ENCODE assay signal across 8 mouse cellular contexts in genomic region chr4:130045609-130046008, GRCm38 (mm10). TPM values are rescaled to one million over a fixed set of nuclear protein-coding genes. Genes with fewer than 3 reads are reported as not detected.
DNase-seq lines count a peak whose midpoint lies in the region; ATAC-seq lines count a peak whose summit lies in the region.

No protein-coding gene starts in this region.

- 18% methylated on average over 14 of the region's 14 CpGs for WGBS in neural tube, embryonic 11.5 days
- 26% methylated on average over 14 of the region's 14 CpGs for WGBS in kidney, embryonic 16.5 days
- 23% methylated on average over 14 of the region's 14 CpGs for WGBS in forebrain, embryonic 13.5 days

- H3K4me3 ChIP-seq in neural tube, embryonic 11.5 days (ENCODE audit: low read depth, low read length) = no peak overlapping the region
- H3K4me3 ChIP-seq in kidney, embryonic 16.5 days (ENCODE audit: low read length) = no peak overlapping the region
- H3K4me3 ChIP-seq in forebrain, embryonic 13.5 days = no peak overlapping the region

- peak; percentile 51 for DNase-seq in neural tube, embryonic 11.5 days (ENCODE audit: low spot score)
- no peak for DNase-seq in neural tube, embryonic 10.5 days (ENCODE audit: extremely low spot score, low spot score)
- peak; percentile 38 to 51 for DNase-seq in gastrocnemius, postnatal 4 days (ENCODE audit: low spot score in 2 of 2)
- DNase-seq in yolk sac, embryonic 10.5 days (ENCODE audit: low spot score) = peak; percentile 47
- DNase-seq in cerebellum, postnatal 25 days = no peak

- peaks cover 13% of the 10 kb centered on the region for H3K4me1 ChIP-seq in neural tube, embryonic 11.5 days (ENCODE audit: control insufficient read depth, insufficient read depth, low read length)
- peaks cover 40% of the 10 kb centered on the region for H3K4me1 ChIP-seq in kidney, embryonic 16.5 days (ENCODE audit: insufficient read depth, low read length)
- H3K4me1 ChIP-seq in forebrain, embryonic 13.5 days = peaks cover 32% of the 10 kb centered on the region

- H3K9me3 ChIP-seq in neural tube, embryonic 11.5 days (ENCODE audit: control insufficient read depth, low read length) = no peaks in the 10 kb centered on the region
- H3K9me3 ChIP-seq in kidney, embryonic 16.5 days (ENCODE audit: low read length) = no peaks in the 10 kb centered on the region
- H3K9me3 ChIP-seq in forebrain, embryonic 13.5 days (replicated peaks) = no peaks in the 10 kb centered on the region

- no peak overlapping the region for H3K27ac ChIP-seq in neural tube, embryonic 11.5 days (ENCODE audit: low read depth, low read length)
- peak overlapping the region; percentile 95 for H3K27ac ChIP-seq in kidney, embryonic 16.5 days (ENCODE audit: low read length)
- no peak overlapping the region for H3K27ac ChIP-seq in forebrain, embryonic 13.5 days

- H3K4me2 ChIP-seq in neural tube, embryonic 11.5 days (ENCODE audit: low read depth) = no peak overlapping the region
- H3K4me2 ChIP-seq in kidney, embryonic 16.5 days (replicated peaks; ENCODE audit: low read depth, low read length) = peak overlapping the region; percentile 10
- no peak overlapping the region for H3K4me2 ChIP-seq in forebrain, embryonic 13.5 days

- no peaks in the 10 kb centered on the region for H3K36me3 ChIP-seq in neural tube, embryonic 11.5 days (ENCODE audit: control insufficient read depth, insufficient read depth, low read length)
- H3K36me3 ChIP-seq in kidney, embryonic 16.5 days (ENCODE audit: insufficient read depth, low read length) = no peaks in the 10 kb centered on the region
- no peaks in the 10 kb centered on the region for H3K36me3 ChIP-seq in forebrain, embryonic 13.5 days (ENCODE audit: poor library complexity, severe bottlenecking)

- no peak overlapping the region for H3K9ac ChIP-seq in neural tube, embryonic 11.5 days (ENCODE audit: low read length)
- H3K9ac ChIP-seq in kidney, embryonic 16.5 days (replicated peaks; ENCODE audit: low read length) = peak overlapping the region; percentile 42
- H3K9ac ChIP-seq in forebrain, embryonic 13.5 days = no peak overlapping the region

- ATAC-seq in neural tube, embryonic 11.5 days (ENCODE audit: insufficient read depth, low FRiP score, low TSS enrichment) = no peak
- ATAC-seq in kidney, embryonic 16.5 days (ENCODE audit: low FRiP score, low TSS enrichment) = no peak
- ATAC-seq in megakaryocyte, adult 5-6 weeks (ENCODE audit: poor library complexity, severe bottlenecking) = peak; percentile 77
- no peak for ATAC-seq in forebrain, embryonic 13.5 days

- H3K27me3 ChIP-seq in neural tube, embryonic 11.5 days (ENCODE audit: control insufficient read depth, insufficient read depth, low read length) = no peaks in the 10 kb centered on the region
- H3K27me3 ChIP-seq in kidney, embryonic 16.5 days (ENCODE audit: insufficient read depth, low read length) = no peaks in the 10 kb centered on the region
- H3K27me3 ChIP-seq in forebrain, embryonic 13.5 days = peaks cover 27% of the 10 kb centered on the region

RNA-seq across cellular contexts. Expression of gene Col16a1, which starts 2.0 kb away (rescaled TPM):
- polyA plus RNA-seq in neural tube, embryonic 11.5 days (2014; fragmentation: Nextera tagmentation; extraction: Ambion mirVana) = 3.7 and 5.2 TPM in 2 replicates
- 100 to 1,000 TPM; 125 to 153 TPM for total RNA-seq in gastrocnemius, postnatal 4 days (2021)
- polyA plus RNA-seq in kidney, embryonic 16.5 days (2015; fragmentation: Nextera tagmentation; extraction: Ambion mirVana) = 41.2 and 48.8 TPM in 2 replicates
- total RNA-seq in megakaryocyte, adult 5-6 weeks (2015) = not detected in 2 replicates
- not detected in 2 replicates for total RNA-seq in megakaryocyte, adult 5-6 weeks (2017)
- 2.5 and 2.9 TPM in 2 replicates for polyA plus RNA-seq in forebrain, embryonic 13.5 days (2015; fragmentation: Nextera tagmentation; extraction: Ambion mirVana)

RNA-seq across cellular contexts. Expression of gene Pef1, which starts 56.7 kb away (rescaled TPM):
- polyA plus RNA-seq in neural tube, embryonic 11.5 days (2014; fragmentation: Nextera tagmentation; extraction: Ambion mirVana) = 73.5 and 75.0 TPM in 2 replicates
- total RNA-seq in gastrocnemius, postnatal 4 days (2021) = 10 to 100 TPM; 35.4 to 37.7 TPM
- 85.5 and 90.9 TPM in 2 replicates for polyA plus RNA-seq in kidney, embryonic 16.5 days (2015; fragmentation: Nextera tagmentation; extraction: Ambion mirVana)
- 53.1 TPM in 2 replicates for total RNA-seq in megakaryocyte, adult 5-6 weeks (2015)
- 12.3 and 18.0 TPM in 2 replicates for total RNA-seq in megakaryocyte, adult 5-6 weeks (2017)
- polyA plus RNA-seq in forebrain, embryonic 13.5 days (2015; fragmentation: Nextera tagmentation; extraction: Ambion mirVana) = 68.0 and 68.4 TPM in 2 replicates

Comparison
In these comparisons a context has a peak if more than half of its experiments do, and no peak if none do; other contexts are left out.
1. DNase-seq: peak in neural tube, embryonic 11.5 days (single experiment), gastrocnemius, postnatal 4 days (2 of 2) and yolk sac, embryonic 10.5 days (single experiment); none in neural tube, embryonic 10.5 days (single experiment) and cerebellum, postnatal 25 days (0 of 2).